Mouse (Mus musculus): ENCODE data around the gene Noc4l. TPM values are rescaled to one million over a fixed set of nuclear protein-coding genes. Genes with fewer than 3 reads are reported as not detected.

Noc4l gene
- polyA plus RNA-seq, 1 experiment from 2014 or later, result 53.4 TPM

- Histone ChIP-seq H3K4me3 (no peak overlapping the region), H3K9ac (no peak overlapping the region), H3K27ac (no peak overlapping the region), H3K27me3 (no peaks in the 10 kb centered on the region), H3K9me3 (no peaks in the 10 kb centered on the region), H3K4me1 (no peaks in the 10 kb centered on the region), H3K4me2 (no peak overlapping the region), H3K36me3 (no peaks in the 10 kb centered on the region)
- ATAC-seq (ENCODE audit: borderline replicate concordance, extremely low read depth, low FRiP score, low TSS enrichment), result no peak
- WGBS, result 41% methylated on average over 3 of the region's 3 CpGs
These were observed 45.5 kb downstream of the Noc4l start for GRCm38 (mm10) chr5:110607767-110608166.

- Histone ChIP-seq H3K9me3 (no peaks in the 10 kb centered on the region), H3K4me1 (no peaks in the 10 kb centered on the region), H3K9ac (no peak overlapping the region), H3K36me3 (no peaks in the 10 kb centered on the region), H3K4me3 (no peak overlapping the region), H3K27me3 (no peaks in the 10 kb centered on the region), H3K27ac (no peak overlapping the region), H3K4me2 (no peak overlapping the region)
- WGBS, result 54% methylated on average over 5 of the region's 5 CpGs
- ATAC-seq (ENCODE audit: borderline replicate concordance, extremely low read depth, low FRiP score, low TSS enrichment), result no peak
These were observed 47.5 kb downstream of the Noc4l start for GRCm38 (mm10) chr5:110605531-110606221.

GRCm38 (mm10) chr5:110604311-110604710, 48.9 kb downstream of the Noc4l start:
- Histone ChIP-seq H3K4me1 (no peaks in the 10 kb centered on the region), H3K9me3 (no peaks in the 10 kb centered on the region), H3K4me2 (no peak overlapping the region), H3K27me3 (no peaks in the 10 kb centered on the region), H3K9ac (no peak overlapping the region), H3K27ac (no peak overlapping the region), H3K4me3 (no peak overlapping the region), H3K36me3 (no peaks in the 10 kb centered on the region)
- ATAC-seq (ENCODE audit: borderline replicate concordance, extremely low read depth, low FRiP score, low TSS enrichment), result no peak
- 75% methylated on average over 2 of the region's 2 CpGs for WGBS

GRCm38 (mm10) chr5:110603016-110603685, 50.1 kb downstream of the Noc4l start:
- Histone ChIP-seq H3K4me2 (no peak overlapping the region), H3K4me3 (no peak overlapping the region), H3K4me1 (no peaks in the 10 kb centered on the region), H3K9me3 (no peaks in the 10 kb centered on the region), H3K27me3 (no peaks in the 10 kb centered on the region), H3K27ac (no peak overlapping the region), H3K36me3 (no peaks in the 10 kb centered on the region), H3K9ac (no peak overlapping the region)
- no peak for ATAC-seq (ENCODE audit: borderline replicate concordance, extremely low read depth, low FRiP score, low TSS enrichment)
- 73% methylated on average over 7 of the region's 7 CpGs for WGBS

Small RNA genes within 50 kb of the gene (microRNA-seq; reads per million reads assigned to microRNA genes)
- 1.9 reads per million, percentile 4 among the genes with 10 or more reads in this experiment for gene Mir7026

Other genes with a start within 250 kb of the Noc4l start
- 10.6 and 12.7 TPM in 2 replicates for gene Fbrsl1, start 204.9 kb downstream of the Noc4l start, polyA plus RNA-seq (2015; fragmentation: Nextera tagmentation; extraction: Ambion mirVana)
- 0.19 and 0.25 TPM in 2 replicates for gene Galnt9, start 109.1 kb downstream of the Noc4l start, polyA plus RNA-seq (2015; fragmentation: Nextera tagmentation; extraction: Ambion mirVana)
- 22.0 and 27.7 TPM in 2 replicates for gene Ddx51, start within 50 bp of the Noc4l start, polyA plus RNA-seq (2015; fragmentation: Nextera tagmentation; extraction: Ambion mirVana)
- gene Ep400, start 117.3 kb upstream of the Noc4l start, polyA plus RNA-seq (2015; fragmentation: Nextera tagmentation; extraction: Ambion mirVana), result 38.8 and 46.5 TPM in 2 replicates
- 35.1 and 36.0 TPM in 2 replicates for gene Pus1, start 127.2 kb upstream of the Noc4l start, polyA plus RNA-seq (2015; fragmentation: Nextera tagmentation; extraction: Ambion mirVana)
- gene Ulk1, start 156.7 kb upstream of the Noc4l start, polyA plus RNA-seq (2015; fragmentation: Nextera tagmentation; extraction: Ambion mirVana), result 19.1 and 19.7 TPM in 2 replicates
- 30.7 and 31.7 TPM in 2 replicates for gene Hscb, start 186.4 kb upstream of the Noc4l start, polyA plus RNA-seq (2015; fragmentation: Nextera tagmentation; extraction: Ambion mirVana)
- gene Chek2, start 186.6 kb upstream of the Noc4l start, polyA plus RNA-seq (2015; fragmentation: Nextera tagmentation; extraction: Ambion mirVana), result 31.3 and 33.1 TPM in 2 replicates
- gene Ttc28, start 226.4 kb upstream of the Noc4l start, polyA plus RNA-seq (2015; fragmentation: Nextera tagmentation; extraction: Ambion mirVana), result 9.9 and 10.4 TPM in 2 replicates

Measured in lung, embryonic 15.5 days (tissue).